Comparison of ENCODE assay signal across 8 mouse cellular contexts in genomic region chr2:109281341-109281690, GRCm38 (mm10). TPM values are rescaled to one million over a fixed set of nuclear protein-coding genes. Genes with fewer than 3 reads are reported as not detected.
DNase-seq lines count a peak whose midpoint lies in the region; ATAC-seq and TF ChIP-seq lines count a peak whose summit lies in the region.

No protein-coding gene starts in this region.

- ATAC-seq in heart, embryonic 14.5 days (ENCODE audit: insufficient number of reproducible peaks, insufficient read depth, low FRiP score, low read depth), result no peak
- no peak for ATAC-seq in G1E (ENCODE audit: extremely low read depth, insufficient number of reproducible peaks, low FRiP score, poor library complexity, severe bottlenecking)
- ATAC-seq in midbrain, embryonic 11.5 days (ENCODE audit: low FRiP score), result peak; percentile 33

- no peak for TF ChIP-seq CTCF in G1E (IDR thresholded peaks at IDR 0.05; ENCODE audit: low read depth, low read length)

- H3K27me3 ChIP-seq in heart, embryonic 14.5 days (ENCODE audit: control insufficient read depth, insufficient read depth, low read length), result no peaks in the 10 kb centered on the region
- H3K27me3 ChIP-seq in G1E (ENCODE audit: insufficient read depth, low read length), result no peaks in the 10 kb centered on the region
- no peaks in the 10 kb centered on the region for H3K27me3 ChIP-seq in hindbrain, embryonic 10.5 days (ENCODE audit: insufficient read depth, poor library complexity, severe bottlenecking)
- H3K27me3 ChIP-seq in midbrain, embryonic 11.5 days (ENCODE audit: control insufficient read depth, insufficient read depth, low read length), result no peaks in the 10 kb centered on the region

- H3K9me3 ChIP-seq in heart, embryonic 14.5 days (ENCODE audit: control insufficient read depth, low read length), result no peaks in the 10 kb centered on the region
- no peaks in the 10 kb centered on the region for H3K9me3 ChIP-seq in G1E (replicated peaks)
- H3K9me3 ChIP-seq in hindbrain, embryonic 10.5 days, result no peaks in the 10 kb centered on the region
- no peaks in the 10 kb centered on the region for H3K9me3 ChIP-seq in midbrain, embryonic 11.5 days (ENCODE audit: control insufficient read depth, low read length)

- WGBS in heart, embryonic 14.5 days, result 0% methylated on average over 1 of the region's 1 CpGs
- 0% methylated on average over 1 of the region's 1 CpGs for WGBS in hindbrain, embryonic 10.5 days
- 0% methylated on average over 1 of the region's 1 CpGs for WGBS in midbrain, embryonic 11.5 days

- peak overlapping the region; percentile 82 for H3K4me2 ChIP-seq in heart, embryonic 14.5 days (ENCODE audit: low read length)
- peak overlapping the region; percentile 60 for H3K4me2 ChIP-seq in midbrain, embryonic 11.5 days

- no peak for DNase-seq in heart, postnatal 14 days
- no peak for DNase-seq in G1E (ENCODE audit: low spot score)
- DNase-seq in hindbrain, embryonic 10.5 days (ENCODE audit: low spot score), result no peak
- no peak for DNase-seq in midbrain, embryonic 11.5 days (ENCODE audit: low spot score, missing footprints)
- DNase-seq in cerebellum, adult 9-11 months, result no peak
- no peak for DNase-seq in spleen, postnatal 4 days (ENCODE audit: low spot score in 2 of 2)
- DNase-seq in kidney, adult 18-20 months, result no peak

- H3K36me3 ChIP-seq in heart, embryonic 14.5 days (ENCODE audit: control insufficient read depth, insufficient read depth, low read length), result no peaks in the 10 kb centered on the region
- H3K36me3 ChIP-seq in G1E (replicated peaks), result peaks cover 13% of the 10 kb centered on the region
- H3K36me3 ChIP-seq in hindbrain, embryonic 10.5 days, result no peaks in the 10 kb centered on the region
- H3K36me3 ChIP-seq in midbrain, embryonic 11.5 days (ENCODE audit: control insufficient read depth, insufficient read depth, low read length), result no peaks in the 10 kb centered on the region

- H3K4me1 ChIP-seq in heart, embryonic 14.5 days (ENCODE audit: control insufficient read depth in 2 of 2, insufficient read depth in 2 of 2, low read length in 2 of 2), result peaks cover 0 to 13% of the 10 kb centered on the region in 2 experiments; a peak in 1 of 4 replicates
- H3K4me1 ChIP-seq in G1E (ENCODE audit: insufficient read depth, low read depth, low read length), result peaks cover 19% of the 10 kb centered on the region
- H3K4me1 ChIP-seq in hindbrain, embryonic 10.5 days (replicated peaks), result peaks cover 22% of the 10 kb centered on the region
- H3K4me1 ChIP-seq in midbrain, embryonic 11.5 days (ENCODE audit: control insufficient read depth, insufficient read depth, low read length), result peaks cover 8% of the 10 kb centered on the region; the same call in 1 of the 2 replicates

- H3K4me3 ChIP-seq in heart, embryonic 14.5 days (ENCODE audit: control insufficient read depth in 1 of 2, insufficient read depth in 1 of 2, low read depth in 1 of 2, low read length in 2 of 2), result peak overlapping the region; percentile 78 to 88
- peak overlapping the region; percentile 94 for H3K4me3 ChIP-seq in G1E (ENCODE audit: low read depth, low read length)
- peak overlapping the region; percentile 83 for H3K4me3 ChIP-seq in hindbrain, embryonic 10.5 days
- peak overlapping the region; percentile 71 for H3K4me3 ChIP-seq in midbrain, embryonic 11.5 days (ENCODE audit: low read depth, low read length)

- H3K9ac ChIP-seq in heart, embryonic 14.5 days (ENCODE audit: low read length), result peak overlapping the region; percentile 81
- peak overlapping the region; percentile 76 for H3K9ac ChIP-seq in midbrain, embryonic 11.5 days (ENCODE audit: low read length)

- H3K27ac ChIP-seq in heart, embryonic 14.5 days (replicated peaks in 1 of 2; ENCODE audit: control insufficient read depth in 1 of 2, insufficient read depth in 1 of 2, low read depth in 2 of 2, low read length in 2 of 2), result peak overlapping the region; percentile 71 to 88
- peak overlapping the region; percentile 95 for H3K27ac ChIP-seq in hindbrain, embryonic 10.5 days
- peak overlapping the region; percentile 82 for H3K27ac ChIP-seq in midbrain, embryonic 11.5 days (ENCODE audit: low read depth, low read length)

- intact Hi-C loops in heart, postnatal 14 days (cut with DNase I), result no loop called here

RNA-seq across cellular contexts. Expression of gene Mettl15, which starts 0.8 kb away (rescaled TPM):
- polyA plus RNA-seq in heart, embryonic 14.5 days (2014; fragmentation: Nextera tagmentation; extraction: Ambion mirVana), result 17.6 and 19.3 TPM in 2 replicates
- total RNA-seq in heart, postnatal 14 days (2021), result 10 to 100 TPM; 11.6 to 12.6 TPM
- total RNA-seq in G1E (2014; fragmentation: Nextera tagmentation) (9.1 and 11.3 TPM in 2 replicates), G1E (2017) (5.2 and 6.6 TPM in 2 replicates)
- polyA plus RNA-seq in G1E (2012), result 0.42 and 0.51 TPM in 2 replicates
- polyA plus RNA-seq in hindbrain, embryonic 10.5 days (2016; fragmentation: Nextera tagmentation; extraction: Ambion mirVana), result 11.7 and 13.3 TPM in 2 replicates
- 12.3 and 15.5 TPM in 2 replicates for polyA plus RNA-seq in midbrain, embryonic 11.5 days (2014; fragmentation: Nextera tagmentation; extraction: Ambion mirVana)

RNA-seq across cellular contexts. Expression of gene Kif18a, which starts 0.8 kb away (rescaled TPM):
- 12.4 and 12.6 TPM in 2 replicates for polyA plus RNA-seq in heart, embryonic 14.5 days (2014; fragmentation: Nextera tagmentation; extraction: Ambion mirVana)
- total RNA-seq in heart, postnatal 14 days (2021), result 1 to 10 TPM in 1 of 2 experiments, under 1 TPM in 1; 0.96 to 2.0 TPM
- total RNA-seq in G1E (2014; fragmentation: Nextera tagmentation) (42.8 and 59.5 TPM in 2 replicates), G1E (2017) (33.1 and 35.4 TPM in 2 replicates)
- 0.72 and 1.1 TPM in 2 replicates for polyA plus RNA-seq in G1E (2012)
- 32.3 and 34.8 TPM in 2 replicates for polyA plus RNA-seq in hindbrain, embryonic 10.5 days (2016; fragmentation: Nextera tagmentation; extraction: Ambion mirVana)
- 47.0 and 47.9 TPM in 2 replicates for polyA plus RNA-seq in midbrain, embryonic 11.5 days (2014; fragmentation: Nextera tagmentation; extraction: Ambion mirVana)
